Mouse (Mus musculus): ENCODE measurements around the gene Trim61. TPM values are rescaled to one million over a fixed set of nuclear protein-coding genes. Genes with fewer than 3 reads are reported as not detected.

Trim61 gene
- polyA plus RNA-seq, 1 experiment from 2014 or later: not detected

Other genes starting within 250 kb of the Trim61 start
- 10.4 and 12.0 TPM in 2 replicates for gene Klhl2, start 168.5 kb downstream of the Trim61 start, polyA plus RNA-seq (2014; fragmentation: Nextera tagmentation; extraction: Ambion mirVana)
- gene Tmem192, start 71.3 kb downstream of the Trim61 start, polyA plus RNA-seq (2014; fragmentation: Nextera tagmentation; extraction: Ambion mirVana): 15.2 and 16.7 TPM in 2 replicates
- gene Trim75, start 30.7 kb downstream of the Trim61 start, polyA plus RNA-seq (2014; fragmentation: Nextera tagmentation; extraction: Ambion mirVana): not detected in 2 replicates
- not detected in 2 replicates for gene Trim60, start 61 bp upstream of the Trim61 start, polyA plus RNA-seq (2014; fragmentation: Nextera tagmentation; extraction: Ambion mirVana)
- gene Apela, start 18.8 kb upstream of the Trim61 start, polyA plus RNA-seq (2014; fragmentation: Nextera tagmentation; extraction: Ambion mirVana): 4.6 and 5.7 TPM in 2 replicates
- gene Gm10663, start 56.5 kb upstream of the Trim61 start, polyA plus RNA-seq (2014; fragmentation: Nextera tagmentation; extraction: Ambion mirVana): not detected in 2 replicates
- gene BC030870, start 111.0 kb upstream of the Trim61 start, polyA plus RNA-seq (2014; fragmentation: Nextera tagmentation; extraction: Ambion mirVana): not detected in 2 replicates